Mouse (Mus musculus) liver, embryonic 12.5 days (tissue): ENCODE data around the gene Hcfc2. TPM values are rescaled to one million over a fixed set of nuclear protein-coding genes. Genes with fewer than 3 reads are reported as not detected.

Experiments used
- ATAC-seq: fragments of 200-750 bp; cut with Nextera tagmentation; 2 replicates; pipeline ENCODE4 v1.8.0; 2017; ENCODE audit warnings: moderate number of reproducible peaks, mild to moderate bottlenecking, moderate library complexity
- H3K27ac ChIP-seq: fragments of 300-500 bp; sonication (generic); 2 replicates; pipeline ENCODE4 v1.5.1; 2016; ENCODE audit warnings: mild to moderate bottlenecking
- H3K27me3 ChIP-seq: fragments of 300-500 bp; sonication (generic); replicated peaks from 2 replicates; pipeline ENCODE4 v1.6.1; 2016; ENCODE audit warnings: mild to moderate bottlenecking, moderate library complexity
- H3K36me3 ChIP-seq: fragments of 300-500 bp; sonication (generic); 2 replicates; pipeline ENCODE4 v1.6.1; 2016; ENCODE audit warnings: mild to moderate bottlenecking, moderate library complexity
- H3K4me1 ChIP-seq: fragments of 300-500 bp; sonication (generic); 2 replicates; pipeline ENCODE4 v1.6.1; 2016
- H3K4me2 ChIP-seq: fragments of 300-500 bp; sonication (generic); 2 replicates; pipeline ENCODE4 v1.6.1; 2016; ENCODE audit warnings: mild to moderate bottlenecking, moderate library complexity
- H3K4me3 ChIP-seq: fragments of 300-500 bp; sonication (generic); 2 replicates; pipeline ENCODE4 v1.5.1; 2016; ENCODE audit warnings: mild to moderate bottlenecking, moderate library complexity
- H3K9ac ChIP-seq: fragments of 300-500 bp; sonication (generic); 2 replicates; pipeline ENCODE4 v1.6.1; 2016; ENCODE audit warnings: mild to moderate bottlenecking, moderate library complexity
- H3K9me3 ChIP-seq: fragments of 300-500 bp; sonication (generic); replicated peaks from 2 replicates; pipeline ENCODE4 v1.6.1; 2016; ENCODE audit warnings: mild to moderate bottlenecking, moderate library complexity
- WGBS: fragments of 180-500 bp; shearing (Covaris S2); methylation state at CpG from one replicate; pipeline ENCODE4 v1.1.7; 2016; ENCODE audit not compliant: insufficient replicate concordance; 5-methylcytosine and 5-hydroxymethylcytosine counted together
- polyA plus RNA-seq: library from polyadenylated mRNA; unstranded; fragments of >200 nt; fragmentation: Nextera tagmentation; extraction: Ambion mirVana; gene quantifications from 2 replicates; pipeline ENCODE4 v1.2.1, GENCODE M21; 2016

Gene Hcfc2
- polyA plus RNA-seq = 18.1 and 20.2 TPM in 2 replicates

DNA sequence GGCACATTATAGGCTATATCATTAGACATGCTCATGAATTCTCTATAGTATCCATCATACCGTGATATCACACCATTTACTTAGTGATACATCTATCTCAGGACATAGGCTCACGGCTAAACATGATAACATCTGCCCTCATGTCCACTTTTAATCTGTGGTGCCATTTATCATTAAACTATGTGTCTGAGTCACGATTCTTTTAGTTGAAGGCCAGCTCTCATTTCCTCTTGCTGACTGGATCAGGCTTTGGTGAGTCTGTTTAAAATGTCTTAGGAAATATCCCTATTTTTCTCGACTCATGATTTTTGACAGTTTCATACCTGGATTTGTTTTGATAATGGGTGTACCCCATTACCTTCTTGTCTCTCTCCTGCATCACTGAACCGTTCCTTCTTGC lies at the start of gene Hcfc2:
TSS of gene Hcfc2 (plus strand) at position 205 of the 400 bp plus-strand sequence.
- Histone ChIP-seq H3K4me3 (no peak within 1 kb of the TSS), H3K4me2 (no peak within 1 kb of the TSS), H3K4me1 (peaks cover 40% of the 10 kb centered on the region), H3K27me3 (peaks cover 7% of the 10 kb centered on the region), H3K9ac (no peak within 1 kb of the TSS), H3K27ac (peak within 1 kb of the TSS; percentile 43; the same call in 1 of the 2 replicates), H3K36me3 (no peaks in the 10 kb centered on the region), H3K9me3 (no peaks in the 10 kb centered on the region)
- 32% methylated on average over 5 of the region's 5 CpGs for WGBS
- ATAC-seq = no peak

DNA sequence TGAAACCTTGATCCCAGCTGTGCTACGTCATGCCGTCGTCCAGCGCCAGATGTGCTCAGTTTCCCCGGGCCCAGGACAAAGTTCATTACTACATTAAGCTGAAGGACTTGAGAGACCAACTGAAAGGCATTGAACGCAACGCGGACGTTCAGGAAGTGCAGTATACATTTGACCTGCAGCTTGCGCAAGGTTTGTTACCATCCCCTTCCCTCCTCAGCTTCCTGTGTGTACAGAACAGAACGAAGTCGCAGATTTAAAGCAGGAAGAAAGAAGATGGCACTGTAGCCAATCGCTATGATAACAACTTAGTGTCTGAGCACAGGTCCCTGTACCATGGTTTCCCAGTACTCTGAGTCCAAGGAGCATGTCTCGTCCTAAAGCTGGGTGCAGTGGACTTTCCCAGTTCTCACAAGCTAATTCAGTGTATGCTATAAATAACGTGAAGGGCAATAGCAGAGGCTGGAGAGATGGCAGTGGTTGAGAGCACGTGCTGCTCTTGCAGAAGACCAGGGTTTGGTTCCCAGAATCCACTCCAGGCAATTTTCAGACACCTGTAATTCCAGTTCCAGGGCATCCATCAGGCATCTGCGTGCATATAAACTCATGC lies 48.7 kb upstream of the Hcfc2 start:
- Histone ChIP-seq H3K27me3 (no peaks in the 10 kb centered on the region), H3K27ac (no peak overlapping the region), H3K9ac (no peak overlapping the region), H3K36me3 (peaks cover 75% of the 10 kb centered on the region), H3K4me2 (no peak overlapping the region), H3K4me3 (no peak overlapping the region), H3K4me1 (no peaks in the 10 kb centered on the region), H3K9me3 (no peaks in the 10 kb centered on the region)
- ATAC-seq = no peak
- 70% methylated on average over 17 of the region's 17 CpGs for WGBS

DNA sequence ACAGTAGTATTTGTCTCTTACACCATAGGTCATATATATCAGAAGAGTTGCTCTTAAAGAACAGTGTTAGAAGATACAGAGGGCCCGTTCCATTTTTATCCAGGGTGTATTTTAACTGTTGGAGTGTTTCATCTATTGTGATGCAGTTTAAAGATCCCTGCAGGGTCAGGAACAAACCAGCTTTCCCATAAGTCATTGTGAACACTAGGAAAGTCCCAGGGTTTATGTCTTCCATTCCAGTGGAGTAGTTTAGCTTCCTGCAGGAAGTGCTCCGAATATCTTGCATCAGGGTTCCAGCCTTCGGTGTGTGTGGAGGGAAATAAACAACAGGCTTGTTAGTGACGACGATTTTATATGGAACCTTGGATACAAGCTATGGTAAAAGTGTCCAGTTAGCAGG lies 44.7 kb upstream of the Hcfc2 start:
- no peak overlapping the region for H3K4me2 ChIP-seq
- H3K4me3 ChIP-seq = no peak overlapping the region
- no peak overlapping the region for H3K9ac ChIP-seq
- peaks cover 37% of the 10 kb centered on the region for H3K36me3 ChIP-seq
- no peak overlapping the region for H3K27ac ChIP-seq
- WGBS = 76% methylated on average over 5 of the region's 5 CpGs
- ATAC-seq = no peak
- no peaks in the 10 kb centered on the region for H3K4me1 ChIP-seq
- no peaks in the 10 kb centered on the region for H3K9me3 ChIP-seq
- no peaks in the 10 kb centered on the region for H3K27me3 ChIP-seq

DNA sequence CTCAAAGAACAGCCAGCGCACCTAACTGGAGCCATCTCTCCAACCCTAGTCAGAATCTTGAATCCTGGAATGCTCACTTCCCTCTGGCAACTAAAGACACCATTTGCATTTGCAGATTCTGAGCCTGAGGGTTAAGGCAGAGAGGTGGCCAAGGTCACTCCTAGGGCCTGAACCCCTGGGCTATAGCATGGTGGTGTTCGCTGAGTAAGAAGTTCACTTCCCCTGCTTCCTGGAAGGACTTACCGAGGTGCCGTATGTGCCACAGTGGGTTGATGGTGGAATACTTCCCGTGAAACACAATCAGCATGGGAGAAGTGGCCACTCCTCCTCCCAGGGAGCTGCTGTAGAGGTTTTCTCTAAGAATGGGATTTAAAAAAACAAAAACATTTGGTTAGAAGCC lies 43.3 kb upstream of the Hcfc2 start:
- Histone ChIP-seq H3K9ac (no peak overlapping the region), H3K9me3 (no peaks in the 10 kb centered on the region), H3K4me2 (no peak overlapping the region), H3K36me3 (peaks cover 24% of the 10 kb centered on the region), H3K27me3 (no peaks in the 10 kb centered on the region), H3K27ac (no peak overlapping the region), H3K4me3 (no peak overlapping the region), H3K4me1 (no peaks in the 10 kb centered on the region)
- 55% methylated on average over 5 of the region's 5 CpGs for WGBS
- no peak for ATAC-seq

DNA sequence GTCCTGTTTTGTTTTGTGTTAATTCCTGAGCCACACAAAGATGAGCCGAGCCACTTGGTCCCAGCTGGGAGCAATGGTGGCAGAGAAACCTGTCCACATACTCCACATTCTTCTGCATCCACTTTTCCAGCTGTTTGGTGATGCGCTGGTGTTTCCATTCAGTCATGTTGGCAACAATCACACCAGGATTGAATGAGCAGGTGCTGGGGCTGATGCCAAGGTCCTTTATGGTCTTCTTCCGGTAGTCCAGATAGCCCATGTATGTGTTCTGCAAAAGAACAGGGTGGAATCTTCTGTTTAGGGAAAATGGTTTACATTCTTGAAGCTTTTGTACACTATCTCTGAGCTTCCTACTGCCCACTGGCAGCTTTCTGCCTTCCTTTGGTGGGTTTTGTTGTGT lies 41.4 kb upstream of the Hcfc2 start:
- no peaks in the 10 kb centered on the region for H3K9me3 ChIP-seq
- 76% methylated on average over 3 of the region's 3 CpGs for WGBS
- H3K4me3 ChIP-seq = no peak overlapping the region
- no peaks in the 10 kb centered on the region for H3K4me1 ChIP-seq
- no peak for ATAC-seq
- H3K27ac ChIP-seq = no peak overlapping the region
- no peaks in the 10 kb centered on the region for H3K27me3 ChIP-seq
- H3K9ac ChIP-seq = no peak overlapping the region
- no peak overlapping the region for H3K4me2 ChIP-seq
- peaks cover 16% of the 10 kb centered on the region for H3K36me3 ChIP-seq

DNA sequence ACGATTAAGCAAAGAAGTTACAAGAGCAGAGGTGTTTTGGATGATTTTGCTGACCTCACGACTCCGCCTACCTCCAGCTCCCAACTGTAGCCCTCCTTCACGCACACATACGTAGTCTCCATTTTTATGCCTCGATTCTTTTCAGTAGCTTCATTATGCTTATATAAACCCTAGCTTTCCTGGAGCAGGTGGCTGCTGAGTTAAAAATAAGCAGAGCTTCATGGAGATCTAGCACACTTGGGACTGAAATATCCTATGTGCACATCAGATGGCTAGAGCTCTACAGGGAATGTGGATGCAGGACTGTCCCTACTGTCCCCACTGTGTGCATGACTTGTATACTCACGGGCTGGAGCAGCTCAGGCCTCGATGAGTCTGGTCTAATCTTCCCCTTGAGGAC lies 34.1 kb upstream of the Hcfc2 start:
- Histone ChIP-seq H3K4me1 (peaks cover 6% of the 10 kb centered on the region; the same call in 1 of the 2 replicates), H3K9me3 (no peaks in the 10 kb centered on the region), H3K4me2 (no peak overlapping the region), H3K27me3 (no peaks in the 10 kb centered on the region), H3K36me3 (no peaks in the 10 kb centered on the region), H3K9ac (no peak overlapping the region), H3K27ac (no peak overlapping the region), H3K4me3 (no peak overlapping the region)
- ATAC-seq = no peak
- 73% methylated on average over 8 of the region's 8 CpGs for WGBS

DNA sequence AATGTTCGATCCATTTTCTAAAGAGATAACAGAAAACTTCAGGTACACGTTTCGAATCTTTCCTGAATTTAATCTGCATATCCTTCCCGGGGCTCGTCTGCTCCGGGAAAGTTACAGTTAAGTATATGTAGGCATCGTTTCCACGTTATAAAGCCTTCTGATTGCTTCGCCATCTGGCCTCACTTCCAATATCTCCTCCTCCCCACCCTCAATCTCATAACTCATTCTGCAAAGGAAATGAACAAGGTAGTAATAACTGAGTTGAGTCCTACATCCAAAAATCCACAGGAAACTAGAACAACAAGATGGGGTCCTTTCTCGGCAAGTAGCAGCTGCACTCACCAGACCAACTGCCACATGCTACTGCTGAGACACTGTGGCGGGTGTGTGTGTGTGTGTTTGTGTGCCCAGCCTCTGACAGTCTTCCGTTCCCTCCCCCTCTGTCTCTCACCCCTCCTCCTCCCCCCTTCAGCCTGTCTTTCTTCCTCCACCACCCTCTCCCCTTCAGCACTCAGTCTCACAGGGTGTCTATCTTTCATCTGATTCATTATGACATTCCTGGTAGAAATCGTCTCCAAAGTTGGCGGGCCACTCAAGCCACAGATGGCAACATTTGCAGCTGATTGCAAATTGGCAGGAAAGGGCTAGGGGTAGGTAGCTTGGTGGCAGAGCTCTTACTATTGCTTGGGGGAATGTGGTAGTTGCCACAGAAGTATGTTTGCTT lies 33.5 kb upstream of the Hcfc2 start:
- peaks cover 8% of the 10 kb centered on the region; the same call in 1 of the 2 replicates for H3K4me1 ChIP-seq
- no peak overlapping the region for H3K4me3 ChIP-seq
- H3K36me3 ChIP-seq = no peaks in the 10 kb centered on the region
- 70% methylated on average over 14 of the region's 14 CpGs for WGBS
- no peaks in the 10 kb centered on the region for H3K27me3 ChIP-seq
- no peak overlapping the region for H3K9ac ChIP-seq
- ATAC-seq = no peak
- H3K9me3 ChIP-seq = no peaks in the 10 kb centered on the region
- H3K27ac ChIP-seq = no peak overlapping the region
- H3K4me2 ChIP-seq = no peak overlapping the region

DNA sequence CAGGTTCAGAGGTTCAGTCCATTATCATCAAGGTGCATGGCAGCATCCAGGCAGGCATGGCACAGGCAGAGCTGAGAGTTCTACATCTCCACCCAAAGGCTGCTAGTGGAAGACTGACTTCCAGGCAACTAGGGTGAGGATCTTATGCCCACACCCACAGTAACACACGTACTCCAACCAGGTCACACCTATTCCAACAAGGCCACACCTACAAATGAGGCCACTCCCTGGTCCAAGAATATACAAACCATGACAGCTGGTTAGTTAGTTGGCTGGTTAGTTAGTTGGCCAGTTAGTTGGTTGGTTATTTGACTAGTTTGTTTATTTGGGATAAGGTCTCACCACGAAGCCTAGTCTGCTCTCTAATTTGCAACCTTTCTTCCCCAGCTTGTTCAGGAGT lies 32.7 kb upstream of the Hcfc2 start:
- Histone ChIP-seq H3K9me3 (no peaks in the 10 kb centered on the region), H3K9ac (no peak overlapping the region), H3K36me3 (no peaks in the 10 kb centered on the region), H3K4me3 (no peak overlapping the region), H3K4me1 (peaks cover 8% of the 10 kb centered on the region; the same call in 1 of the 2 replicates), H3K4me2 (no peak overlapping the region), H3K27ac (no peak overlapping the region), H3K27me3 (no peaks in the 10 kb centered on the region)
- ATAC-seq = no peak
- WGBS = 60% methylated on average over 2 of the region's 2 CpGs

DNA sequence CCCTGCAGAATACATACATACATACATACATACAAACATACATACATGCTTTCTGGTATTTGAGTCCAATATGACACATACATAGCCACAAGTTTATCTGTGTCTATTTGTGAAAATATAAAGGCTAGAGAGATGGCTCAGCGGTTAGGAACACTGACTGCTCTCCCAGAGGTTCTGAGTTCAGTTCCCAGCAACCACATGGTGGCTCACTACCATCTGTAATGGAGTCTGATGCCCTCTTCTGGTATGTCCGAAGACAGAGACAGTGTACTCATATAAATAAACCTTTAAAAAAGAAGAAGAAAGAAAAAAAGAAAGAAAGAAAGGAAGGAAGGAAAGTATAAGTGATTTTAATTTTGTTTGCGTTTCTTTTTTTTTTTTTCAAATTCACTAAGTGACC lies 30.0 kb upstream of the Hcfc2 start:
- Histone ChIP-seq H3K27me3 (no peaks in the 10 kb centered on the region), H3K4me3 (no peak overlapping the region), H3K27ac (no peak overlapping the region), H3K9me3 (no peaks in the 10 kb centered on the region), H3K9ac (no peak overlapping the region), H3K36me3 (no peaks in the 10 kb centered on the region), H3K4me2 (no peak overlapping the region), H3K4me1 (peaks cover 8% of the 10 kb centered on the region; the same call in 1 of the 2 replicates)
- whole genome bisulfite sequencing = 56% methylated on average over 3 of the region's 3 CpGs
- ATAC-seq = no peak

DNA sequence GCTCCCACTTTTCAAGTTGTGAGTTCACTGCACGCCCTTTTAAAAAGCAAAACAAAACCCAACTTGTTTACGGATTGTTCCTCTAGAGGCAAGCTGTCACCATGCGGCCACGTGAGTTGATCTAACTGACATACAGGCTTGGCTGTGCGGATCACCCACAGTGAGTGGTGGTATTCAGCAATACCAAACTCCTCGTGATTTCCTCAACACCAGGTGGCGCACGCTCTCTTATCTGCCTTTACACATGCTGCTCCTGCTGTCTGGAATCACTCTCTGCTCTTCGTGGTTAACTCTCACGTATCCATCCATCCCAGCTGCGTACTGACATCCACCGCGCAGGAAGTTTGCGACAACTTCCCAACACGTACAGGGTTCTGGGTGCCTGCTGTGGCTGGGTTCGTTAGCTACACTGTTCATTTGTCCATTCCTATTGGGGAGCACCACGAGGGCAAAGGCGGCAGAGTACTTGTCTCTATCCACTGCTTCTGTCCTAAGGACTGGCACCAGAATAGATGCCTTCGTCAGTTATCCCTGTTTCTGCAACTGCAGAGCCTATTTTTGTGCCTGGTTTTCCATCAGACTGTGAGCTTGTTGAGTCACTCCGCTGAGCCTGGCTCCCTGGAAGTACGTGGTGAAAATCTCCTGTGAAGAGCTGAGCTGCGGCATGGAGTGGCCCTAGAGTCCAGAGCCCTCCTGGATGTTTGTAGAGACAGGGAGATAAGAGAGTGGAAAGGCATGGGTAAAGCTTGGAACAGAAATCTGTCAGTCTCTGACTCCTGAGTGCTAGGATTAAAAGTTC lies 29.3 kb upstream of the Hcfc2 start:
- ATAC-seq = peak; percentile 83
- Histone ChIP-seq H3K4me2 (peak overlapping the region; percentile 53), H3K9ac (no peak overlapping the region), H3K9me3 (no peaks in the 10 kb centered on the region), H3K36me3 (no peaks in the 10 kb centered on the region), H3K4me1 (peaks cover 8% of the 10 kb centered on the region; the same call in 1 of the 2 replicates), H3K4me3 (peak overlapping the region; percentile 22; the same call in 1 of the 2 replicates), H3K27ac (no peak overlapping the region), H3K27me3 (no peaks in the 10 kb centered on the region)
- WGBS = 16% methylated on average over 22 of the region's 22 CpGs

DNA sequence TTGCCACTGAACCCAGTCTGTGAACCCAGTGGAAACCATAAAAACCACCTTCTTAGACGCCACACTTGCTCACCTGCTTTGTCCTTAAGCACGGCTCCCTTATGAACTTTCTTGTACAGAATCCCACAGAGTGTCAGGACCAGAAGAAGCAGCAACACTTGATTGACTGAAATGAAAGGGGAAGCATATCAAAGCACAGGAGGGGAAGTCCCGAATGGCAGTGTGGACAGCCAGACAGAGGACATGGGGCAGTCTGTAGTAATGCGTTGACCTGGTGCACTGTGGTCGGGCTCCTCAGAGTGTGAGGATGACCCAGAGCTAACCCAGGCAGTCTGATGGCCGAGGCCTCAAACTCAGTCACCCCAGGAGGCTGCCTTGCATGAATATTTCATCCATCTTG lies 25.8 kb upstream of the Hcfc2 start:
- H3K27ac ChIP-seq = no peak overlapping the region
- H3K4me1 ChIP-seq = peaks cover 8% of the 10 kb centered on the region; the same call in 1 of the 2 replicates
- no peak overlapping the region for H3K4me2 ChIP-seq
- no peaks in the 10 kb centered on the region for H3K27me3 ChIP-seq
- no peaks in the 10 kb centered on the region for H3K36me3 ChIP-seq
- H3K9me3 ChIP-seq = no peaks in the 10 kb centered on the region
- no peak overlapping the region for H3K9ac ChIP-seq
- H3K4me3 ChIP-seq = no peak overlapping the region
- WGBS = 41% methylated on average over 6 of the region's 6 CpGs
- no peak for ATAC-seq

DNA sequence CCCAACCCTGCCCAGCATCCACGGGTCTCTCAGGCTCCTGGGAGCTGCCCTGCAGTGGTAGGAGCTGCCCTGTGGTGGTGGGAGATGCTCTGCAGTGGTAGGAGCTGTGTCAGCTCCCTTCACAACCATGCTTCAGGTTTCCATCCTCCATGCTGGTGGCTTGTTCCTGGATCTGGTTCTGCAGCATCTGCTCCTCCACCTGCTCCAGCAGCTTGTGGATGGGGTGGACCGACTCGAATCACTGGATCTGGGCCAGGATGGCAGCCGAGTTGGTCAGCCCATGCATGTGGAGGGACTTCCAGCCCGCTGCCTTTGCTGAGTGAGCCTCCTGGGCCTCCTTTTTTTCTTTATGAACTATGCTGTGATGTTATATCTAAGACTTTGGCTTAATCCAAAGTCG lies 19.0 kb upstream of the Hcfc2 start:
- H3K4me2 ChIP-seq = no peak overlapping the region
- no peak for ATAC-seq
- 59% methylated on average over 6 of the region's 6 CpGs for WGBS

More for the DNA sequence above, 19.0 kb upstream of the Hcfc2 start:
- Histone ChIP-seq H3K4me3 (no peak overlapping the region), H3K27ac (no peak overlapping the region), H3K9ac (no peak overlapping the region), H3K36me3 (no peaks in the 10 kb centered on the region), H3K4me1 (no peaks in the 10 kb centered on the region), H3K9me3 (no peaks in the 10 kb centered on the region), H3K27me3 (peaks cover 7% of the 10 kb centered on the region; the same call in 1 of the 2 replicates)
